Mouse (Mus musculus): ENCODE data around the gene Fam83g.

GRCm38 (mm10) chr11:61699460-61699859, 15.6 kb downstream of the Fam83g start:
- TF ChIP-seq CTCF (IDR thresholded peaks at IDR 0.05; ENCODE audit: insufficient read depth, low read depth, low read length) = no peak
- TF ChIP-seq POLR2A (IDR thresholded peaks at IDR 0.05; ENCODE audit: insufficient read depth, low read depth, low read length) = no peak
